28 mouse cellular contexts compared by ENCODE assay signal in genomic region chr12:81324991-81325390, GRCm38 (mm10). TPM values are rescaled to one million over a fixed set of nuclear protein-coding genes. Genes with fewer than 3 reads are reported as not detected.
"Had no signal": no experiment of that assay in that cellular context is flagged by ENCODE, and none has a peak within 500 bp of the region (broad histone marks: within the 10 kb centered on the region; RNA-seq: fewer than 3 reads in every experiment).

No protein-coding gene starts in this region.

- DNase-seq: gastrocnemius, postnatal 14 days; gastrocnemius, postnatal 36 days; heart, adult 18-20 months; heart, postnatal 14 days; heart, postnatal 36 days; kidney, adult 11 months; kidney, adult 2 months; kidney, adult 9 months; kidney, postnatal 14 days; kidney, postnatal 36 days; left cerebral cortex, postnatal 4 days had no signal

- ATAC-seq: hindbrain, postnatal 0 days; intestine, embryonic 16.5 days; liver, embryonic 12.5 days had no signal

- H3K36me3 ChIP-seq: heart, embryonic 10.5 days; heart, embryonic 13.5 days; heart, embryonic 15.5 days; hindbrain, embryonic 13.5 days; hindbrain, embryonic 15.5 days; kidney, embryonic 15.5 days; limb, embryonic 13.5 days; limb, embryonic 15.5 days; liver, embryonic 12.5 days had no signal

- H3K27me3 ChIP-seq: hindbrain, embryonic 13.5 days; hindbrain, embryonic 15.5 days; limb, embryonic 13.5 days; limb, embryonic 15.5 days had no signal

- H3K9me3 ChIP-seq: heart, embryonic 10.5 days; heart, embryonic 13.5 days; heart, embryonic 15.5 days; hindbrain, embryonic 13.5 days; hindbrain, embryonic 15.5 days; kidney, embryonic 15.5 days; limb, embryonic 13.5 days; limb, embryonic 15.5 days; liver, embryonic 12.5 days had no signal

- H3K9ac ChIP-seq: heart, embryonic 13.5 days; heart, embryonic 15.5 days; hindbrain, embryonic 13.5 days; hindbrain, embryonic 15.5 days; kidney, embryonic 15.5 days; limb, embryonic 13.5 days; limb, embryonic 15.5 days; liver, embryonic 12.5 days; liver, embryonic 14.5 days had no signal

- H3K4me2 ChIP-seq: heart, embryonic 13.5 days; heart, embryonic 15.5 days; hindbrain, embryonic 13.5 days; hindbrain, embryonic 15.5 days; kidney, embryonic 15.5 days; limb, embryonic 13.5 days; limb, embryonic 15.5 days; liver, embryonic 12.5 days had no signal

- H3K4me1 ChIP-seq: kidney, embryonic 15.5 days; limb, embryonic 15.5 days; liver, embryonic 12.5 days had no signal

- H3K27ac ChIP-seq: heart, embryonic 10.5 days; heart, embryonic 13.5 days; heart, embryonic 15.5 days; hindbrain, embryonic 13.5 days; hindbrain, embryonic 15.5 days; hindbrain, postnatal 0 days; kidney, embryonic 15.5 days; kidney, postnatal 0 days; layer of hippocampus, adult 2 months; left cerebral cortex, adult 2 months; limb, embryonic 13.5 days; limb, embryonic 15.5 days; liver, embryonic 12.5 days; liver, embryonic 14.5 days had no signal

- H3K4me3 ChIP-seq: heart, embryonic 10.5 days; heart, embryonic 13.5 days; heart, embryonic 15.5 days; hindbrain, embryonic 13.5 days; hindbrain, embryonic 15.5 days; kidney, embryonic 15.5 days; layer of hippocampus, adult 2 months; left cerebral cortex, adult 2 months; limb, embryonic 13.5 days; limb, embryonic 15.5 days; liver, embryonic 12.5 days had no signal

RNA-seq across cellular contexts. Expression of gene Slc8a3, which starts 8.0 kb away (rescaled TPM):
- total RNA-seq: hematopoietic stem cell, adult 5-6 weeks had no signal
- polyA plus RNA-seq: liver, adult 2 months had no signal
